Mouse (Mus musculus) heart, postnatal 0 days (tissue): ENCODE results near the gene 1810010D01Rik. TPM values are rescaled to one million over a fixed set of nuclear protein-coding genes. Genes with fewer than 3 reads are reported as not detected.
A peak's percentile ranks its signal among the peaks of the same experiment; 100 is the strongest.

ENCODE experiments used
- ATAC-seq: fragments of 200-750 bp; cut with Nextera tagmentation; 2 replicates; pipeline ENCODE4 v1.8.0; 2017; ENCODE audit warnings: low read depth, moderate number of reproducible peaks, moderate library complexity; ENCODE audit not compliant: insufficient read depth
- DNase-seq: peaks from one replicate; pipeline ENCODE4 v3.0.0-alpha.2; 2016; ENCODE audit warnings: low spot score
- H3K27ac ChIP-seq: fragments of 300-500 bp; sonication (generic); 2 replicates; pipeline ENCODE4 v1.5.1; 2014; ENCODE audit warnings: low read depth, mild to moderate bottlenecking
- H3K27me3 ChIP-seq: fragments of 300-500 bp; sonication (generic); 2 replicates; pipeline ENCODE4 v1.6.1; 2014; ENCODE audit warnings: low read length, mixed read lengths; ENCODE audit not compliant: control insufficient read depth, insufficient read depth
- H3K36me3 ChIP-seq: fragments of 300-500 bp; sonication (generic); replicated peaks from 2 replicates; pipeline ENCODE4 v1.6.1; 2014; ENCODE audit warnings: low read length, mixed read lengths; ENCODE audit not compliant: control insufficient read depth, insufficient read depth
- H3K4me1 ChIP-seq: fragments of 300-500 bp; sonication (generic); 2 replicates; pipeline ENCODE4 v1.6.1; 2014; ENCODE audit warnings: antibody characterized with exemption; ENCODE audit not compliant: control insufficient read depth, insufficient read depth
- H3K4me2 ChIP-seq: fragments of 300-500 bp; sonication (generic); 2 replicates; pipeline ENCODE4 v1.6.1; 2014; ENCODE audit warnings: low read depth, mild to moderate bottlenecking, low read length, moderate library complexity
- H3K4me3 ChIP-seq: fragments of 300-500 bp; sonication (generic); 2 replicates; pipeline ENCODE4 v1.5.1; 2014; ENCODE audit warnings: low read depth, low read length
- H3K9ac ChIP-seq: fragments of 300-500 bp; sonication (generic); replicated peaks from 2 replicates; pipeline ENCODE4 v1.6.1; 2014; ENCODE audit warnings: low read depth, low read length, mixed read lengths
- H3K9me3 ChIP-seq: fragments of 300-500 bp; sonication (generic); replicated peaks from 2 replicates; pipeline ENCODE4 v1.6.1; 2016; ENCODE audit warnings: low read length; ENCODE audit not compliant: control insufficient read depth
- CTCF ChIP-seq: IDR thresholded peaks from 2 replicates; pipeline ENCODE4 v1.5.1; 2016; ENCODE audit warnings: antibody characterized with exemption, control low read depth, low read depth
- EP300 ChIP-seq: IDR thresholded peaks from 2 replicates; pipeline ENCODE4 v1.6.1; 2016; ENCODE audit warnings: antibody characterized with exemption, low read depth
- WGBS: fragments of 180-500 bp; shearing (Covaris S2); extraction: QIAGEN DNeasy Blood & Tissue Kit; methylation state at CpG from one replicate; pipeline ENCODE4 v1.1.7; 2014; 5-methylcytosine and 5-hydroxymethylcytosine counted together
- polyA plus RNA-seq: library from polyadenylated mRNA; unstranded; fragments of >200 nt; fragmentation: Nextera tagmentation; extraction: Ambion mirVana; gene quantifications from 2 replicates; pipeline ENCODE4 v1.2.1, GENCODE M21; 2015
- total RNA-seq: library from RNA; depleted of rRNA; stranded (reverse); fragments of >200 nt; gene quantifications from 2 replicates; pipeline ENCODE4 v1.2.3, GENCODE M21; 2014; ENCODE audit warnings: low replicate concordance

Gene 1810010D01Rik
- total and polyA plus RNA-seq, 2 experiments from 2014 or later = 7.1 TPM; not detected in 1

- no peak for TF ChIP-seq EP300
- TF ChIP-seq CTCF = no peak
- Histone ChIP-seq H3K4me3 (no peak overlapping the region), H3K36me3 (no peaks in the 10 kb centered on the region), H3K4me1 (peaks cover 22% of the 10 kb centered on the region), H3K4me2 (no peak overlapping the region), H3K9ac (no peak overlapping the region), H3K27ac (0 out of 2 replicates have a peak overlapping the region, but pooled peaks have one; percentile 84), H3K9me3 (no peaks in the 10 kb centered on the region), H3K27me3 (no peaks in the 10 kb centered on the region)
- ATAC-seq = no peak
- no peak for DNase-seq
- 43% methylated on average over 2 of the region's 2 CpGs for WGBS
Observed at GRCm38 (mm10) chr7:145199711-145200110, 8.2 kb downstream of the 1810010D01Rik start.

- Histone ChIP-seq H3K36me3 (no peaks in the 10 kb centered on the region), H3K4me1 (peaks cover 32% of the 10 kb centered on the region), H3K4me2 (0 out of 2 replicates have a peak overlapping the region, but pooled peaks have one; percentile 11), H3K4me3 (no peak overlapping the region), H3K27me3 (no peaks in the 10 kb centered on the region), H3K9ac (no peak overlapping the region), H3K9me3 (no peaks in the 10 kb centered on the region), H3K27ac (peak overlapping the region; percentile 84)
- TF ChIP-seq EP300 (no peak), CTCF (no peak)
- DNase-seq (peak; percentile 80), ATAC-seq (peak; percentile 69)
- WGBS = 9% methylated on average over 4 of the region's 4 CpGs
Observed at GRCm38 (mm10) chr7:145198223-145198714, 9.7 kb downstream of the 1810010D01Rik start.

GRCm38 (mm10) chr7:145197711-145198110, 10.2 kb downstream of the 1810010D01Rik start:
- no peak for ATAC-seq
- no peak for TF ChIP-seq EP300
- TF ChIP-seq CTCF = no peak
- no peak overlapping the region for H3K4me3 ChIP-seq
- H3K9me3 ChIP-seq = no peaks in the 10 kb centered on the region
- WGBS = 45% methylated on average over 3 of the region's 3 CpGs
- no peak overlapping the region for H3K9ac ChIP-seq
- peaks cover 32% of the 10 kb centered on the region for H3K4me1 ChIP-seq
- H3K4me2 ChIP-seq = no peak overlapping the region
- H3K36me3 ChIP-seq = no peaks in the 10 kb centered on the region
- DNase-seq = no peak
- H3K27me3 ChIP-seq = no peaks in the 10 kb centered on the region
- peak overlapping the region; percentile 84 for H3K27ac ChIP-seq

- Histone ChIP-seq H3K4me3 (no peak overlapping the region), H3K27ac (no peak overlapping the region), H3K9ac (no peak overlapping the region), H3K4me1 (peaks cover 32% of the 10 kb centered on the region), H3K27me3 (no peaks in the 10 kb centered on the region), H3K4me2 (no peak overlapping the region), H3K36me3 (no peaks in the 10 kb centered on the region), H3K9me3 (no peaks in the 10 kb centered on the region)
- 64% methylated on average over 3 of the region's 3 CpGs for WGBS
- DNase-seq (no peak), ATAC-seq (no peak)
- TF ChIP-seq EP300 = no peak
- no peak for TF ChIP-seq CTCF
Observed at GRCm38 (mm10) chr7:145197042-145197441, 10.9 kb downstream of the 1810010D01Rik start.

GRCm38 (mm10) chr7:145196340-145196739, 11.6 kb downstream of the 1810010D01Rik start:
- H3K36me3 ChIP-seq = no peaks in the 10 kb centered on the region
- no peak overlapping the region for H3K27ac ChIP-seq
- peaks cover 32% of the 10 kb centered on the region for H3K4me1 ChIP-seq
- ATAC-seq = no peak
- TF ChIP-seq EP300 (no peak), CTCF (no peak)
- H3K27me3 ChIP-seq = no peaks in the 10 kb centered on the region
- H3K9ac ChIP-seq = no peak overlapping the region
- no peak overlapping the region for H3K4me3 ChIP-seq
- no peaks in the 10 kb centered on the region for H3K9me3 ChIP-seq
- H3K4me2 ChIP-seq = no peak overlapping the region
- whole genome bisulfite sequencing = 93% methylated on average over 6 of the region's 6 CpGs
- DNase-seq = no peak
